Mouse (Mus musculus): ENCODE measurements at regions not wholly inside any gene's neighbourhood (a gene's known extent, or its start where the extent isn't known, plus 50 kb on each side); places are given as distances from the start of the nearest gene placed in this dataset.
"Not testable (repeated sequence)": the region's sequence is repeated elsewhere in the genome, so short reads cannot be mapped to it uniquely, and the experiment has no call there.

GRCm38 (mm10) chr1:189156906-189157305 is 149.3 kb upstream of the Kctd3 start:
- ATAC-seq: no peak

- no peak for ATAC-seq
Observed at GRCm38 (mm10) chr1:189154376-189154775, 146.7 kb upstream of the Kctd3 start.

GRCm38 (mm10) chr1:189153150-189153549 is 145.5 kb upstream of the Kctd3 start:
- ATAC-seq: no peak

GRCm38 (mm10) chr1:189142982-189143451 is 135.4 kb upstream of the Kctd3 start:
- no peak for ATAC-seq

GRCm38 (mm10) chr1:189142551-189142950 is 134.9 kb upstream of the Kctd3 start:
- no peak for ATAC-seq

GRCm38 (mm10) chr1:189141694-189142093 is 134.1 kb upstream of the Kctd3 start:
- ATAC-seq: no peak

GRCm38 (mm10) chr1:189136731-189137385 is 129.2 kb upstream of the Kctd3 start:
- no peak for ATAC-seq

GRCm38 (mm10) chr1:189135826-189136225 is 128.2 kb upstream of the Kctd3 start:
- ATAC-seq: no peak

GRCm38 (mm10) chr1:189128706-189129105 is 121.1 kb upstream of the Kctd3 start:
- no peak for ATAC-seq

- not testable (repeated sequence) for ATAC-seq
Observed at GRCm38 (mm10) chr1:189128246-189128645, 120.6 kb upstream of the Kctd3 start.

- no peak for ATAC-seq
Observed at GRCm38 (mm10) chr1:189127367-189127766, 119.7 kb upstream of the Kctd3 start.

- ATAC-seq: no peak
Observed at GRCm38 (mm10) chr1:189119941-189120735, 112.5 kb upstream of the Kctd3 start.

GRCm38 (mm10) chr1:189119005-189119404 is 111.4 kb upstream of the Kctd3 start:
- ATAC-seq: not testable (repeated sequence)

GRCm38 (mm10) chr1:189118582-189118981 is 110.9 kb upstream of the Kctd3 start:
- no peak for ATAC-seq

- no peak for ATAC-seq
Observed at GRCm38 (mm10) chr1:189115914-189116313, 108.3 kb upstream of the Kctd3 start.

- ATAC-seq: no peak
Observed at GRCm38 (mm10) chr1:189115279-189115678, 107.6 kb upstream of the Kctd3 start.

GRCm38 (mm10) chr1:189108260-189109035 is 100.8 kb upstream of the Kctd3 start:
- no peak for ATAC-seq

GRCm38 (mm10) chr1:189107841-189108240 is 100.2 kb upstream of the Kctd3 start:
- no peak for ATAC-seq

- no peak for ATAC-seq
Observed at GRCm38 (mm10) chr1:189107156-189107555, 99.5 kb upstream of the Kctd3 start.

GRCm38 (mm10) chr1:189105276-189105675 is 97.6 kb upstream of the Kctd3 start:
- no peak for ATAC-seq

GRCm38 (mm10) chr1:189102781-189103180 is 95.1 kb upstream of the Kctd3 start:
- no peak for ATAC-seq

- no peak for ATAC-seq
Observed at GRCm38 (mm10) chr1:189099121-189099520, 91.5 kb upstream of the Kctd3 start.

- ATAC-seq: no peak
Observed at GRCm38 (mm10) chr1:189092819-189093218, 85.2 kb upstream of the Kctd3 start.

All from CD4-positive, CD25-positive, alpha-beta regulatory T cell, adult 4 months (primary cell).